Mouse (Mus musculus): ENCODE data around the gene Gm10518.

Gm10518 gene

GRCm38 (mm10) chr1:179833596-179833995, 30.4 kb downstream of the Gm10518 start:
- no peak for DNase-seq (ENCODE audit: low spot score)

GRCm38 (mm10) chr1:179835753-179836425, 32.7 kb downstream of the Gm10518 start:
- no peak for DNase-seq (ENCODE audit: low spot score)

GRCm38 (mm10) chr1:179836426-179837404, 33.5 kb downstream of the Gm10518 start:
- no peak for DNase-seq (ENCODE audit: low spot score)

- no peak for DNase-seq (ENCODE audit: low spot score)
Measured at GRCm38 (mm10) chr1:179842568-179842967, 39.4 kb downstream of the Gm10518 start.

- no peak for DNase-seq (ENCODE audit: low spot score)
Measured at GRCm38 (mm10) chr1:179843981-179844380, 40.8 kb downstream of the Gm10518 start.

GRCm38 (mm10) chr1:179844894-179845293, 41.7 kb downstream of the Gm10518 start:
- DNase-seq (ENCODE audit: low spot score) = peak; percentile 43

- no peak for DNase-seq (ENCODE audit: low spot score)
Measured at GRCm38 (mm10) chr1:179845832-179846499, 42.8 kb downstream of the Gm10518 start.

GRCm38 (mm10) chr1:179847173-179847572, 44.0 kb downstream of the Gm10518 start:
- no peak for DNase-seq (ENCODE audit: low spot score)

- DNase-seq (ENCODE audit: low spot score) = peak; percentile 52
Measured at GRCm38 (mm10) chr1:179847759-179848389, 44.7 kb downstream of the Gm10518 start.

GRCm38 (mm10) chr1:179853421-179853820, 50.2 kb downstream of the Gm10518 start:
- no peak for DNase-seq (ENCODE audit: low spot score)

All from left cerebral cortex, adult 11 months (tissue).